Comparison of ENCODE assay signal across 16 mouse cellular contexts in genomic region chr1:136379261-136379660, GRCm38 (mm10).
"Had no signal": no experiment of that assay in that cellular context is flagged by ENCODE, and none has a peak within 500 bp of the region (broad histone marks: within the 10 kb centered on the region; RNA-seq: fewer than 3 reads in every experiment).

No protein-coding gene starts in this region.

- DNase-seq: retina, postnatal 1 day; right cerebral cortex, adult 18-20 months; right cerebral cortex, postnatal 14 days; right cerebral cortex, postnatal 25 days; right cerebral cortex, postnatal 4 days; spleen, adult 18-20 months; thymus, adult 18-20 months; thymus, adult 2 months; thymus, postnatal 14 days; thymus, postnatal 25 days; thymus, postnatal 36 days; thymus, postnatal 4 days had no signal

- H3K36me3 ChIP-seq: neural tube, embryonic 13.5 days; neural tube, embryonic 15.5 days; stomach, embryonic 15.5 days had no signal

- H3K4me3 ChIP-seq: neural tube, embryonic 13.5 days; neural tube, embryonic 15.5 days; stomach, embryonic 15.5 days had no signal

- H3K9me3 ChIP-seq: neural tube, embryonic 13.5 days; neural tube, embryonic 15.5 days; stomach, embryonic 15.5 days had no signal

- H3K4me2 ChIP-seq: neural tube, embryonic 13.5 days; neural tube, embryonic 15.5 days; stomach, embryonic 15.5 days had no signal

- H3K9ac ChIP-seq: neural tube, embryonic 13.5 days; neural tube, embryonic 15.5 days; stomach, embryonic 15.5 days had no signal

- H3K27ac ChIP-seq: neural tube, embryonic 13.5 days; neural tube, embryonic 15.5 days; stomach, embryonic 15.5 days; stomach, postnatal 0 days had no signal

- H3K4me1 ChIP-seq: neural tube, embryonic 13.5 days; neural tube, embryonic 15.5 days; stomach, embryonic 15.5 days had no signal

- H3K27me3 ChIP-seq: neural tube, embryonic 13.5 days; neural tube, embryonic 15.5 days; stomach, embryonic 15.5 days had no signal
